Mouse (Mus musculus) midbrain, embryonic 12.5 days (tissue): Measurements from ENCODE around the gene Igsf3. TPM values are rescaled to one million over a fixed set of nuclear protein-coding genes. Genes with fewer than 3 reads are reported as not detected.

Experiments
- ATAC-seq: fragments of 200-750 bp; cut with Nextera tagmentation; 2 replicates; pipeline ENCODE4 v1.8.0; 2017; ENCODE audit warnings: low read depth, moderate TSS enrichment, moderate library complexity; ENCODE audit not compliant: low FRiP score
- H3K27ac ChIP-seq: fragments of 300-500 bp; sonication (generic); replicated peaks from 2 replicates; pipeline ENCODE4 v1.5.1; 2016; ENCODE audit warnings: mild to moderate bottlenecking
- H3K27me3 ChIP-seq: fragments of 300-500 bp; sonication (generic); 2 replicates; pipeline ENCODE4 v1.6.1; 2016; ENCODE audit warnings: mild to moderate bottlenecking
- H3K36me3 ChIP-seq: fragments of 300-500 bp; sonication (generic); 2 replicates; pipeline ENCODE4 v1.6.1; 2016
- H3K4me1 ChIP-seq: fragments of 300-500 bp; sonication (generic); 2 replicates; pipeline ENCODE4 v1.6.1; 2016
- H3K4me2 ChIP-seq: fragments of 300-500 bp; sonication (generic); replicated peaks from 2 replicates; pipeline ENCODE4 v1.6.1; 2016; ENCODE audit warnings: mild to moderate bottlenecking, moderate library complexity
- H3K4me3 ChIP-seq: fragments of 300-500 bp; sonication (generic); 2 replicates; pipeline ENCODE4 v1.5.1; 2016; ENCODE audit warnings: mild to moderate bottlenecking
- H3K9ac ChIP-seq: fragments of 300-500 bp; sonication (generic); replicated peaks from 2 replicates; pipeline ENCODE4 v1.6.1; 2016; ENCODE audit warnings: mild to moderate bottlenecking, moderate library complexity
- H3K9me3 ChIP-seq: fragments of 300-500 bp; sonication (generic); 2 replicates; pipeline ENCODE4 v1.6.1; 2016; ENCODE audit warnings: mild to moderate bottlenecking
- WGBS: fragments of 180-500 bp; shearing (Covaris S2); methylation state at CpG from one replicate; pipeline ENCODE4 v1.1.7; 2016; 5-methylcytosine and 5-hydroxymethylcytosine counted together
- polyA plus RNA-seq: library from polyadenylated mRNA; unstranded; fragments of >200 nt; fragmentation: Nextera tagmentation; extraction: Ambion mirVana; gene quantifications from 2 replicates; pipeline ENCODE4 v1.2.1, GENCODE M21; 2016

Igsf3 gene
- polyA plus RNA-seq, 1 experiment from 2014 or later = 53.1 TPM

DNA sequence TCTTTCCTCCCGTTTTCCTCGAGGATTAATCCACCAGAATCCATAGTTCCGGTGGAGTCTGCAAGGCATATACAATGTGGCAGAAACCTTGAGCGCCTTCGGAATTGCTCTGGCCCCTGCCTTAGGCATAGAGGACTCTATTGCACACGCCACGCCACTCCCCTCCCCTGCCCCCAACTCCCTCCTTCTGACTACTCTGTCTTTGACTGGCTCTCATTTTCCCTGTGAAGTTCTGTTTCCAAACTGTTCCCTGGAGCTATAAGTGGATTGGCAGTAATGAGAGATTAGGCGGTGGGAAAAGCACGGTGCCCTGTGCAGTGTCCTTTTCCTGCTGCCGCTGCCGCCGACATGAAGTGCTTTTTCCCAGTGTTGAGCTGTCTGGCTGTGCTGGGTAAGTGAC, 1.2 kb downstream of the Igsf3 start:
- WGBS = 0% methylated on average over 12 of the region's 12 CpGs
- peaks cover 53% of the 10 kb centered on the region for H3K4me1 ChIP-seq
- no peaks in the 10 kb centered on the region for H3K9me3 ChIP-seq
- peak overlapping the region; percentile 81 for H3K27ac ChIP-seq
- no peaks in the 10 kb centered on the region for H3K36me3 ChIP-seq
- peak overlapping the region; percentile 93 for H3K4me2 ChIP-seq
- peaks cover 10% of the 10 kb centered on the region; the same call in 1 of the 2 replicates for H3K27me3 ChIP-seq
- peak; percentile 52 for ATAC-seq
- H3K4me3 ChIP-seq = peak overlapping the region; percentile 86
- peak overlapping the region; percentile 90 for H3K9ac ChIP-seq

- peak overlapping the region; percentile 26; the same call in 1 of the 2 replicates for H3K27ac ChIP-seq
These were observed 2.9 kb downstream of the Igsf3 start for GRCm38 (mm10) chr3:101379789-101380188.

DNA sequence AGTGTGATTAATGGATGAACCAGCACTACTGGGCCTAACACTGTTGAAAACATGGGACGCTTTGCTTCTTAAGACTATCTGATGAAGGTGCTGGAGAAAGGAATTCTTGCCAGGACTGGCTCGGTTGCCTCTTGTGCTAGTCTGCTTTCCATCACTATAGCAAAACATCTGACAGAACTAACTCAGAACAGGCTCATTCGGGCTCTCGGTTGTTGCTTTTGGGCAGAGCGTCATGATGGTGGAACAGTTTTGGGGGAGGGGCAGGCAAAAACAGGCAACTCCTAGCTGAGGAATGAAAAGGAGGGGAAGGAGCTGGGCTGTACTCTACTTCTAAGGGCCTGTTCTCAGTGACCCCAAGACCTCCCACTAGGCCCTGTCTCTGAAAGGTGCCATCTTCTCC, 4.8 kb downstream of the Igsf3 start:
- Histone ChIP-seq H3K36me3 (no peaks in the 10 kb centered on the region), H3K27me3 (no peaks in the 10 kb centered on the region), H3K9me3 (no peaks in the 10 kb centered on the region), H3K9ac (no peak overlapping the region), H3K4me2 (no peak overlapping the region; the same call in 1 of the 2 replicates), H3K27ac (no peak overlapping the region), H3K4me3 (no peak overlapping the region), H3K4me1 (peaks cover 54% of the 10 kb centered on the region)
- no peak for ATAC-seq
- 72% methylated on average over 5 of the region's 5 CpGs for WGBS

More at GRCm38 (mm10) chr3:101379789-101380188, 2.9 kb downstream of the Igsf3 start:
- Histone ChIP-seq H3K4me1 (peaks cover 53% of the 10 kb centered on the region), H3K4me3 (peak overlapping the region; percentile 86), H3K9me3 (no peaks in the 10 kb centered on the region), H3K9ac (peak overlapping the region; percentile 45), H3K36me3 (no peaks in the 10 kb centered on the region), H3K4me2 (peak overlapping the region; percentile 93), H3K27me3 (no peaks in the 10 kb centered on the region)
- ATAC-seq = no peak
- 24% methylated on average over 4 of the region's 4 CpGs for WGBS

GRCm38 (mm10) chr3:101382751-101383150, 5.9 kb downstream of the Igsf3 start:
- 62% methylated on average over 4 of the region's 4 CpGs for WGBS

GRCm38 (mm10) chr3:101386430-101387016, 9.6 kb downstream of the Igsf3 start:
- Histone ChIP-seq H3K27me3 (peaks cover 25% of the 10 kb centered on the region), H3K9me3 (no peaks in the 10 kb centered on the region), H3K4me2 (no peak overlapping the region), H3K9ac (no peak overlapping the region), H3K4me3 (no peak overlapping the region), H3K27ac (no peak overlapping the region), H3K36me3 (no peaks in the 10 kb centered on the region), H3K4me1 (peaks cover 54% of the 10 kb centered on the region)
- ATAC-seq = no peak
- WGBS = 37% methylated on average over 8 of the region's 8 CpGs

More at GRCm38 (mm10) chr3:101382751-101383150, 5.9 kb downstream of the Igsf3 start:
- ATAC-seq = no peak
- Histone ChIP-seq H3K27me3 (no peaks in the 10 kb centered on the region), H3K4me1 (peaks cover 55% of the 10 kb centered on the region), H3K36me3 (no peaks in the 10 kb centered on the region), H3K9ac (no peak overlapping the region; the same call in 1 of the 2 replicates), H3K9me3 (no peaks in the 10 kb centered on the region), H3K4me2 (no peak overlapping the region), H3K4me3 (no peak overlapping the region), H3K27ac (no peak overlapping the region)

DNA sequence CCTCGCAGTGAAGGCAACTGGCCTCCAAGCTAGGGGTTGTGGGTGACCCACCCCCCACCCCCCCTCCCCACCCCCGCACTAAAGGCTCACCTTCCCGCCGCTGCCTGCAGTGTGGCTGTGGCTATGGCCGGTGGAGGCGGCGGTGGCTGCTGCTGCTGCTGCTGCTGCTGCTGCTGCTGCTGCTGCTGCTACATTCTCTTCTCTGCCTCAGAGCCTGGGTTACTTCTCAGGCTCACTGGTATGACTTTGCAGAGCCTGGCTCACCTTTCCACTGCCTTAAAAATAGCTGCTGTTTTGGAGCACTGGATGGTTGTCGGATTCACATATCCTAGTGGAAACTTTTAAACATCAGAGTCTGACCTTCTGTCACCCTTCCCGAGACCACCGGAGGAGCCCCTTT, 11.0 kb downstream of the Igsf3 start:
- H3K4me2 ChIP-seq = peak overlapping the region; percentile 27
- no peak overlapping the region for H3K27ac ChIP-seq
- WGBS = 2% methylated on average over 7 of the region's 10 CpGs
- no peak overlapping the region for H3K9ac ChIP-seq
- no peaks in the 10 kb centered on the region for H3K36me3 ChIP-seq
- no peak for ATAC-seq
- H3K4me1 ChIP-seq = peaks cover 42% of the 10 kb centered on the region
- H3K9me3 ChIP-seq = no peaks in the 10 kb centered on the region
- no peak overlapping the region for H3K4me3 ChIP-seq
- peaks cover 38% of the 10 kb centered on the region for H3K27me3 ChIP-seq

GRCm38 (mm10) chr3:101389566-101389965, 12.7 kb downstream of the Igsf3 start:
- Histone ChIP-seq H3K4me2 (no peak overlapping the region), H3K27me3 (peaks cover 44% of the 10 kb centered on the region), H3K27ac (no peak overlapping the region), H3K4me3 (no peak overlapping the region), H3K4me1 (peaks cover 55% of the 10 kb centered on the region), H3K9me3 (no peaks in the 10 kb centered on the region), H3K9ac (no peak overlapping the region), H3K36me3 (no peaks in the 10 kb centered on the region)
- no peak for ATAC-seq
- WGBS = 89% methylated on average over 3 of the region's 3 CpGs

GRCm38 (mm10) chr3:101390472-101390871, 13.6 kb downstream of the Igsf3 start:
- no peak overlapping the region for H3K4me3 ChIP-seq
- H3K36me3 ChIP-seq = no peaks in the 10 kb centered on the region
- peaks cover 50% of the 10 kb centered on the region for H3K27me3 ChIP-seq
- H3K27ac ChIP-seq = no peak overlapping the region
- H3K9me3 ChIP-seq = no peaks in the 10 kb centered on the region
- 13% methylated on average over 9 of the region's 9 CpGs for WGBS
- no peak overlapping the region; the same call in 1 of the 2 replicates for H3K4me2 ChIP-seq
- H3K4me1 ChIP-seq = peaks cover 64% of the 10 kb centered on the region
- H3K9ac ChIP-seq = no peak overlapping the region
- no peak for ATAC-seq

DNA sequence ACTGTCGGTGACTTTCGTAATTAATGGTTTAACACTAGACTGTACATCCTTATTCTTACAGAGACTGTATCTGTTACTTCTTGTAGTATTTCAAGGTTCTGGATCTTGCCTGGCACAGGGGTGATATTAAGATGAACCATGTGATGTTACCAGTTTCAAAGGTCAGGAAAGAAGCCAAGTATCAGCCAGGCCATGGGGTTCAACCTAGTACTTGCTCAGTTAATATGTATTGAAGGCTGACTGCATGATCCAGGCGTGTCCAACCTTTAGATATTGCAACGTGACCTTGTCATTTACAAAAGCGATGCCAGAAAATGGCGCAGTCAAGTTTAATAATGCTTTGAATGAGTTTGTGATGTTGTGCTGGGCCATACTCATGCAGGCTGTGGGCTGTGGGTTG, 15.1 kb downstream of the Igsf3 start:
- Histone ChIP-seq H3K4me2 (no peak overlapping the region), H3K27me3 (peaks cover 63% of the 10 kb centered on the region), H3K9me3 (no peaks in the 10 kb centered on the region), H3K4me1 (peaks cover 74% of the 10 kb centered on the region), H3K27ac (no peak overlapping the region), H3K9ac (no peak overlapping the region), H3K36me3 (no peaks in the 10 kb centered on the region), H3K4me3 (no peak overlapping the region)
- ATAC-seq = no peak
- WGBS = 95% methylated on average over 6 of the region's 6 CpGs

DNA sequence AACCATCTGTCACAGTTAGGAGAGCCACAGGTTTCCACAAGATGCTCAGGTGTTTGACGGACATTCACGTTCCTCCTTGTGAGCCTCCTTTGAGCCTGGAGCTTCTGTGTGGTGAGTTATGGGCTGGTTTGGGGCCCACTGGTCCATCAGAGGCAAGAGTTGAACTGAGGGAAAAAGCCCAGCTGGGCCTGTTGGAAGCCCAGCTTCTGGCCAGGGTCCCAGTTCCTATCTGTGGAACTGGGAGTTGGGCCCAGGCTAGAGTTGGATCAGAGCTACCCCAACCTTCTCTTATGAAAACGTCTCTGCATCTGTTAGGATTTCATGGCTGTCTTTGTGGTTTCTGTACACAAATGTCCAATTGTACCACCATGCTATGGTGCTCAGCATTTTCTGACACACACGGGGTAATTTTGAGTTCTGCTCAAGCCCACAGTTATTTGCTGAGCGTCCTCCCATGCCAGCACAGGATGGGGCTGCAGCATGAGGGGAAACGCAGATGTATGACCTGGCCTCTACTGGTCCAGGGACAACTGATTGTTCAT, 16.3 kb downstream of the Igsf3 start:
- H3K36me3 ChIP-seq = no peaks in the 10 kb centered on the region
- H3K9me3 ChIP-seq = no peaks in the 10 kb centered on the region
- H3K27me3 ChIP-seq = peaks cover 68% of the 10 kb centered on the region
- H3K27ac ChIP-seq = no peak overlapping the region
- H3K4me2 ChIP-seq = no peak overlapping the region
- H3K9ac ChIP-seq = no peak overlapping the region
- ATAC-seq = no peak
- H3K4me3 ChIP-seq = no peak overlapping the region
- H3K4me1 ChIP-seq = peaks cover 80% of the 10 kb centered on the region
- WGBS = 89% methylated on average over 6 of the region's 6 CpGs

- Histone ChIP-seq H3K9ac (no peak overlapping the region), H3K36me3 (no peaks in the 10 kb centered on the region), H3K27me3 (peaks cover 67% of the 10 kb centered on the region), H3K4me3 (no peak overlapping the region), H3K4me2 (peak overlapping the region; percentile 27), H3K4me1 (peaks cover 81% of the 10 kb centered on the region), H3K27ac (peak overlapping the region; percentile 60), H3K9me3 (no peaks in the 10 kb centered on the region)
- WGBS = 45% methylated on average over 19 of the region's 19 CpGs
- peak; percentile 61 for ATAC-seq
These were observed 17.0 kb downstream of the Igsf3 start for GRCm38 (mm10) chr3:101393659-101394539.

DNA sequence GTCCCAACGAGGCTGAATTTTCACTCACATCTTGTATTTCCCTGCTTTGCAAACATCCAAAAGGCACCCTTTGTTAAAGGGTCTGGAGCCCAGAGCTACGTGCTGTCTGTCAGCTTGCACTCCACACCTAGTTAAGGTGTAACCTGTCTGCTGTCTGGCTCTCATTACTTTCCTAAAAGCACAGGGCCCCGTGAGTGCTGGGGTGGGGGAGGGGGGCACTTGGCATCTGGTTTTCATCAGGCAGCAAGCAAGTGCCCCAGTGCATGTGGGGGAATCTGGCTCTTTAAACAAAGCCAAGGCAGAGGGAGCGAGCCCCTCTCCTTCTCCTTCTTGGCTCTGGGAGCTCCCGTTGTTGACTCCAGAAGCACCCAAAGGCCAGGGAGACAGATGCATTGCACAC, 18.5 kb downstream of the Igsf3 start:
- no peaks in the 10 kb centered on the region for H3K36me3 ChIP-seq
- peak overlapping the region; percentile 35; the same call in 1 of the 2 replicates for H3K27ac ChIP-seq
- H3K4me1 ChIP-seq = peaks cover 74% of the 10 kb centered on the region
- H3K4me3 ChIP-seq = no peak overlapping the region
- no peak overlapping the region for H3K4me2 ChIP-seq
- ATAC-seq = no peak
- H3K27me3 ChIP-seq = peaks cover 53% of the 10 kb centered on the region
- WGBS = 45% methylated on average over 5 of the region's 5 CpGs
- H3K9ac ChIP-seq = no peak overlapping the region
- no peaks in the 10 kb centered on the region for H3K9me3 ChIP-seq
